Comparison of ENCODE assay signal across 19 mouse cellular contexts in the genomic region with DNA sequence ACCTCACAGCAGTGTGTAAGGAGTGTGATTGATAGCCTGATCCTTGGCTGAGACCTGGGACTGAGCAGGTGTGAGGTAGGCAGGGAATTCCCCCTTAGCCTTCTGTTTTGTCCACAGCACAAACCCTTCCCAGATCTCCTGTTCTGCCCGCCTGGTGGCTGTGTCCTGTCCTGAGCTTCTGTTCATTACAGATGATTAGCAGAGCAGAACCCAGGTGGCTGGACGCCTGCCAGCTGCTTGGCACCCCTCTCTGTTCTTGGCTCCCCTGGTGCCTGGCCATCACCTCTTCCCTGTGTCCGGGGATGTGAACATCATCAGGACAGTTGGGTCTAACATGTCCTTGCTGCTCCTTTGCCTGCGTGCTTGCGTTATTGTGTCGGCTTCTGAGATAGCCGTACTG.
DNase-seq lines count a peak whose midpoint lies in the region; ATAC-seq and TF ChIP-seq lines count a peak whose summit lies in the region.
"Had no signal": no experiment of that assay in that cellular context is flagged by ENCODE, and none has a peak within 500 bp of the region (broad histone marks: within the 10 kb centered on the region; RNA-seq: fewer than 3 reads in every experiment).

No protein-coding gene starts in this region.

- TF ChIP-seq EP300 in CH12.LX (IDR thresholded peaks at IDR 0.05; ENCODE audit: low read length), result peak; percentile 26; the same call in 1 of the 2 replicates

- TF ChIP-seq CTCF in CH12.LX (conservative IDR thresholded peaks at IDR 0.05 in 1 of 2, IDR thresholded peaks at IDR 0.05 in 1 of 2; ENCODE audit: low read depth in 2 of 2, low read length in 2 of 2), result no peak
- no peak for TF ChIP-seq CTCF in kidney, adult 2 months (conservative IDR thresholded peaks at IDR 0.05; ENCODE audit: insufficient read depth, insufficient read length, low read depth, low read length)
- TF ChIP-seq CTCF in lung, adult 2 months (IDR thresholded peaks at IDR 0.05; ENCODE audit: insufficient read depth, low read length), result no peak

- no peak for DNase-seq in CH12.LX (ENCODE audit: extremely low read depth)
- peak; percentile 74 to 80 for DNase-seq in cerebellum, adult 18-20 months
- DNase-seq in kidney, adult 2 months, result peak; percentile 65
- no peak for DNase-seq in lung, adult 2 months
- no peak for DNase-seq in lung, postnatal 25 days (ENCODE audit: low spot score)
- DNase-seq: adrenal gland, postnatal 10 days; gastrocnemius, postnatal 25 days; heart, postnatal 14 days; lung, postnatal 4 days had no signal

- H3K4me3 ChIP-seq in hindbrain, embryonic 16.5 days (ENCODE audit: low read length), result no peak overlapping the region
- no peak overlapping the region for H3K4me3 ChIP-seq in hindbrain, embryonic 12.5 days
- H3K4me3 ChIP-seq in CH12.LX (replicated peaks in 1 of 3; ENCODE audit: low read depth in 2 of 3, low read length in 2 of 3, poor library complexity in 1 of 3), result no peak overlapping the region
- no peak overlapping the region for H3K4me3 ChIP-seq in kidney, adult 2 months (ENCODE audit: insufficient read depth, low read depth, low read length)
- no peak overlapping the region for H3K4me3 ChIP-seq in lung, adult 2 months (replicated peaks; ENCODE audit: extremely low read depth, low read depth, low read length)
- no peak overlapping the region for H3K4me3 ChIP-seq in heart, embryonic 12.5 days
- H3K4me3 ChIP-seq: erythroblast, embryonic 14.5 days; limb, embryonic 12.5 days; liver, embryonic 15.5 days; midbrain, embryonic 12.5 days; myocyte had no signal

- no peak for TF ChIP-seq POLR2A in CH12.LX (IDR thresholded peaks at IDR 0.05; ENCODE audit: low read depth, low read length)
- no peak for TF ChIP-seq POLR2A in kidney, adult 2 months (IDR thresholded peaks at IDR 0.05; ENCODE audit: low read depth, low read length)
- no peak for TF ChIP-seq POLR2A in lung, adult 2 months (IDR thresholded peaks at IDR 0.05; ENCODE audit: borderline replicate concordance, extremely low read depth, low read depth, low read length)

- peaks cover 4% of the 10 kb centered on the region for H3K4me1 ChIP-seq in hindbrain, embryonic 16.5 days (ENCODE audit: control insufficient read depth, insufficient read depth, low read depth, low read length)
- H3K4me1 ChIP-seq in hindbrain, embryonic 12.5 days, result peaks cover 11% of the 10 kb centered on the region
- peaks cover 10 to 54% of the 10 kb centered on the region in 2 experiments; a peak in 3 of 4 replicates for H3K4me1 ChIP-seq in CH12.LX (ENCODE audit: control insufficient read depth in 1 of 2, insufficient read depth in 2 of 2)
- H3K4me1 ChIP-seq in kidney, adult 2 months (ENCODE audit: control insufficient read depth, insufficient read depth, low read length), result no peaks in the 10 kb centered on the region
- H3K4me1 ChIP-seq in lung, adult 2 months (ENCODE audit: control insufficient read depth, insufficient read depth, low read length), result peaks cover 4% of the 10 kb centered on the region
- H3K4me1 ChIP-seq in heart, embryonic 12.5 days (replicated peaks), result peaks cover 11% of the 10 kb centered on the region

- H3K9me3 ChIP-seq in hindbrain, embryonic 16.5 days (ENCODE audit: control insufficient read depth, low read length), result no peaks in the 10 kb centered on the region
- no peaks in the 10 kb centered on the region for H3K9me3 ChIP-seq in hindbrain, embryonic 12.5 days (replicated peaks)
- H3K9me3 ChIP-seq in CH12.LX (replicated peaks; ENCODE audit: low read length), result no peaks in the 10 kb centered on the region
- H3K9me3 ChIP-seq in heart, embryonic 12.5 days (replicated peaks), result no peaks in the 10 kb centered on the region
- H3K9me3 ChIP-seq: G1E; limb, embryonic 12.5 days; liver, embryonic 15.5 days; midbrain, embryonic 12.5 days had no signal

- H3K27me3 ChIP-seq in hindbrain, embryonic 16.5 days (replicated peaks; ENCODE audit: control insufficient read depth, insufficient read depth, low read length), result no peaks in the 10 kb centered on the region
- H3K27me3 ChIP-seq in hindbrain, embryonic 12.5 days, result no peaks in the 10 kb centered on the region
- no peaks in the 10 kb centered on the region for H3K27me3 ChIP-seq in CH12.LX (replicated peaks)
- H3K27me3 ChIP-seq in kidney, adult 2 months (replicated peaks; ENCODE audit: control insufficient read depth, insufficient read depth, low read length), result no peaks in the 10 kb centered on the region
- H3K27me3 ChIP-seq in heart, embryonic 12.5 days (replicated peaks), result no peaks in the 10 kb centered on the region
- H3K27me3 ChIP-seq: limb, embryonic 12.5 days; liver, embryonic 15.5 days; midbrain, embryonic 12.5 days had no signal

- 77% methylated on average over 7 of the region's 7 CpGs for WGBS in hindbrain, embryonic 16.5 days
- 86% methylated on average over 7 of the region's 7 CpGs for WGBS in hindbrain, embryonic 12.5 days
- WGBS in kidney, adult 2 months, result 73% methylated on average over 7 of the region's 7 CpGs
- 84% methylated on average over 7 of the region's 7 CpGs for WGBS in lung, adult 2 months
- WGBS in heart, embryonic 12.5 days, result 89% methylated on average over 7 of the region's 7 CpGs

- peaks cover 42% of the 10 kb centered on the region for H3K36me3 ChIP-seq in hindbrain, embryonic 16.5 days (ENCODE audit: control insufficient read depth, insufficient read depth, low read length)
- H3K36me3 ChIP-seq in hindbrain, embryonic 12.5 days, result peaks cover 91% of the 10 kb centered on the region
- peaks cover 52 to 81% of the 10 kb centered on the region in 2 experiments for H3K36me3 ChIP-seq in CH12.LX (replicated peaks in 1 of 2; ENCODE audit: control insufficient read depth in 1 of 2, insufficient read depth in 1 of 2, low read length in 1 of 2)
- no peaks in the 10 kb centered on the region for H3K36me3 ChIP-seq in kidney, adult 2 months (ENCODE audit: control insufficient read depth, insufficient read depth, low read length)
- peaks cover 94% of the 10 kb centered on the region for H3K36me3 ChIP-seq in heart, embryonic 12.5 days
- H3K36me3 ChIP-seq: G1E had no signal

- ATAC-seq in hindbrain, embryonic 16.5 days, result peak; percentile 18; the same call in 1 of the 2 replicates
- ATAC-seq in hindbrain, embryonic 12.5 days (ENCODE audit: low FRiP score), result no peak
- ATAC-seq in heart, embryonic 12.5 days (ENCODE audit: insufficient number of reproducible peaks, low FRiP score), result no peak
- ATAC-seq: inflammation-experienced regulatory T-cells, adult 6 months had no signal

- dilution Hi-C loops in CH12.LX (cut with MboI; ENCODE audit: extremely low pct_ligation_motif_present, extremely low pct_unique_long_range_greater_than_20kb, low sequenced_read_pairs), result no loop called here

- H3K79me2 ChIP-seq in CH12.LX (replicated peaks; ENCODE audit: control insufficient read depth, extremely low read depth, insufficient read depth, poor library complexity, severe bottlenecking), result no peaks in the 10 kb centered on the region

- no peak overlapping the region for H3K9ac ChIP-seq in hindbrain, embryonic 16.5 days (ENCODE audit: low read depth, low read length)
- H3K9ac ChIP-seq in hindbrain, embryonic 12.5 days, result no peak overlapping the region
- no peak overlapping the region for H3K9ac ChIP-seq in CH12.LX (ENCODE audit: insufficient read depth, low read depth)
- H3K9ac ChIP-seq in heart, embryonic 12.5 days, result no peak overlapping the region
- H3K9ac ChIP-seq: limb, embryonic 12.5 days; liver, embryonic 15.5 days; midbrain, embryonic 12.5 days had no signal

- H3K27ac ChIP-seq in hindbrain, embryonic 16.5 days (ENCODE audit: low read depth, low read length), result no peak overlapping the region
- H3K27ac ChIP-seq in hindbrain, embryonic 12.5 days, result no peak overlapping the region
- H3K27ac ChIP-seq in CH12.LX (ENCODE audit: insufficient read depth, low read depth), result no peak overlapping the region
- H3K27ac ChIP-seq in kidney, adult 2 months (ENCODE audit: insufficient read depth, low read depth, low read length), result no peak overlapping the region
- H3K27ac ChIP-seq in heart, embryonic 12.5 days (ENCODE audit: poor library complexity, severe bottlenecking), result no peak overlapping the region
- H3K27ac ChIP-seq: limb, embryonic 12.5 days; liver, embryonic 15.5 days; midbrain, embryonic 12.5 days had no signal

- in situ Hi-C loops in CH12.LX (cut with MboI; ENCODE audit: low pct_ligation_motif_present, low pct_unique_long_range_greater_than_20kb, low sequenced_read_pairs), result no loop called here

- H3K4me2 ChIP-seq in hindbrain, embryonic 16.5 days (ENCODE audit: low read length), result no peak overlapping the region
- no peak overlapping the region for H3K4me2 ChIP-seq in hindbrain, embryonic 12.5 days (replicated peaks)
- H3K4me2 ChIP-seq in CH12.LX (ENCODE audit: insufficient read depth, low read depth, poor library complexity, severe bottlenecking), result no peak overlapping the region
- no peak overlapping the region for H3K4me2 ChIP-seq in heart, embryonic 12.5 days
- H3K4me2 ChIP-seq: limb, embryonic 12.5 days; liver, embryonic 15.5 days; midbrain, embryonic 12.5 days had no signal

- no peak for TF ChIP-seq RAD21 in CH12.LX (IDR thresholded peaks at IDR 0.05; ENCODE audit: low read depth, low read length)

TF ChIP-seq in CH12.LX, 34 proteins besides CTCF, POLR2A, EP300 and RAD21:
- TF ChIP-seq UBTF (IDR thresholded peaks at IDR 0.05; ENCODE audit: low read depth, low read length), result no peak
- TF ChIP-seq TCF12 (IDR thresholded peaks at IDR 0.05; ENCODE audit: low read depth, low read length), result 0 out of 2 replicates have a peak, but pooled peaks have one; percentile 32

Comparison
In these comparisons a context has a peak if more than half of its experiments do, and no peak if none do; other contexts are left out.
1. DNase-seq: peak in cerebellum, adult 18-20 months (2 of 2) and kidney, adult 2 months (single experiment); none in CH12.LX (single experiment), lung, adult 2 months (single experiment) and lung, postnatal 25 days (single experiment).